Mouse (Mus musculus): ENCODE data around the gene Klkb1. TPM values are rescaled to one million over a fixed set of nuclear protein-coding genes. Genes with fewer than 3 reads are reported as not detected.
"Not testable (repeated sequence)": the region's sequence is repeated elsewhere in the genome, so short reads cannot be mapped to it uniquely, and the experiment has no call there.

Klkb1 gene
- polyA plus RNA-seq (2014; fragmentation: Nextera tagmentation; extraction: Ambion mirVana): not detected in 2 replicates

DNA sequence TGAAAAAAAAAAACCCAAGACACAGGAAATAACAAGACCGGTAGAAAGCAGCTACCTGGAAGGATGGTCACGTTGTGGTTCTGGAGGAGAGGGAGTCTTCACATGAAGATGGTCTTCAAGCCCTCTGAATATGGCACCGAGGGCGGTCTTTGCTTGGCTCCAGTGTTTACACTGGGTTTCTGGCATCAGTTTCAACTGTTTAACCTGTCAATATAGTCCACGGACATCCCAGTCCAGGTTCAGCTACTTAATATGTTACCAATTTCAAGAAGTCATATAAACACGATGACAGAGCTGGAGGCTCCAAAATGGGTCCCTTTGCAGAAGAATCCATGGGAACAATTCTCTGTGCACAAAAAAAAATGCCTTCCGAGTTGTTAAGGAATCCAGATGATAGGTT, at the start of gene Klkb1:
Gene Klkb1 (minus strand): TSS at position 173 of the 400 bp plus-strand sequence.
- WGBS (ENCODE audit: insufficient replicate concordance): 81% methylated on average over 7 of the region's 7 CpGs
- H3K4me1 ChIP-seq (ENCODE audit: control insufficient read depth, insufficient read depth, low read length): no peaks in the 10 kb centered on the region

DNA sequence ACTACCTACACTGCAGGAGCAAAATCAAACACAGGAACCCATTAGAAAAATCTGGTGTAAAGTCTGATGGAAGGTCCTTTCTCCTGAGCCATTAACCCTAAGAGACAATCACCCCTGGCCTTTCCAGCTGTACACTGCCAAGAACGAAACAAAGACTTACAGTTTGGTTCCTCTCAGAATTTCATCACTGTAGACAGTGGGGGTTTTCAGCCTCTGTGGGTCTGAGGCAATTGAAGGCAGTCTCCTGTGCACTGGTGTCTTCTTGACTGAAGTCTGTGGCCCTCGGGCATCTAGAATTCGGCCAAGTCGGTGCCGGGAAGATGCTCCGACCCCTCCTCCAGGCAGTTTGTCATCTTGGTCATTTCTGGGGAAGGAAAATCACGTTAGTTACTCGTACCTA, 49.6 kb upstream of the Klkb1 start:
- no peaks in the 10 kb centered on the region for H3K9me3 ChIP-seq (replicated peaks; ENCODE audit: control insufficient read depth, low read length)
- 79% methylated on average over 8 of the region's 8 CpGs for WGBS (ENCODE audit: insufficient replicate concordance)
- no peak for ATAC-seq (replicated peaks; ENCODE audit: insufficient number of reproducible peaks, low FRiP score, low TSS enrichment)

More for the DNA sequence above, at the start of gene Klkb1:
- Histone ChIP-seq H3K4me3 (ENCODE audit: low read depth, low read length) (no peak within 1 kb of the TSS), H3K27me3 (ENCODE audit: control insufficient read depth, insufficient read depth, low read length) (no peaks in the 10 kb centered on the region), H3K36me3 (ENCODE audit: control insufficient read depth, insufficient read depth, low read length) (no peaks in the 10 kb centered on the region), H3K9ac (ENCODE audit: low read depth, low read length) (no peak within 1 kb of the TSS), H3K27ac (ENCODE audit: low read depth, low read length) (no peak within 1 kb of the TSS), H3K4me2 (no peak within 1 kb of the TSS), H3K9me3 (replicated peaks; ENCODE audit: control insufficient read depth, low read length) (no peaks in the 10 kb centered on the region)
- ATAC-seq (replicated peaks; ENCODE audit: insufficient number of reproducible peaks, low FRiP score, low TSS enrichment): no peak

GRCm38 (mm10) chr8:45341630-45342628, 47.3 kb upstream of the Klkb1 start:
- no peaks in the 10 kb centered on the region for H3K27me3 ChIP-seq (ENCODE audit: control insufficient read depth, insufficient read depth, low read length)
- H3K4me3 ChIP-seq (ENCODE audit: low read depth, low read length): no peak overlapping the region
- H3K9me3 ChIP-seq (replicated peaks; ENCODE audit: control insufficient read depth, low read length): no peaks in the 10 kb centered on the region
- no peaks in the 10 kb centered on the region for H3K4me1 ChIP-seq (ENCODE audit: control insufficient read depth, insufficient read depth, low read length)
- 86% methylated on average over 12 of the region's 12 CpGs for WGBS (ENCODE audit: insufficient replicate concordance)
- no peak overlapping the region for H3K4me2 ChIP-seq
- ATAC-seq (replicated peaks; ENCODE audit: insufficient number of reproducible peaks, low FRiP score, low TSS enrichment): no peak
- no peak overlapping the region for H3K27ac ChIP-seq (ENCODE audit: low read depth, low read length)
- H3K9ac ChIP-seq (ENCODE audit: low read depth, low read length): no peak overlapping the region
- no peaks in the 10 kb centered on the region for H3K36me3 ChIP-seq (ENCODE audit: control insufficient read depth, insufficient read depth, low read length)

More for the DNA sequence above, 49.6 kb upstream of the Klkb1 start:
- Histone ChIP-seq H3K9ac (ENCODE audit: low read depth, low read length) (no peak overlapping the region), H3K27me3 (ENCODE audit: control insufficient read depth, insufficient read depth, low read length) (no peaks in the 10 kb centered on the region), H3K4me2 (no peak overlapping the region), H3K27ac (ENCODE audit: low read depth, low read length) (no peak overlapping the region), H3K4me3 (ENCODE audit: low read depth, low read length) (no peak overlapping the region), H3K36me3 (ENCODE audit: control insufficient read depth, insufficient read depth, low read length) (no peaks in the 10 kb centered on the region), H3K4me1 (ENCODE audit: control insufficient read depth, insufficient read depth, low read length) (no peaks in the 10 kb centered on the region)

DNA sequence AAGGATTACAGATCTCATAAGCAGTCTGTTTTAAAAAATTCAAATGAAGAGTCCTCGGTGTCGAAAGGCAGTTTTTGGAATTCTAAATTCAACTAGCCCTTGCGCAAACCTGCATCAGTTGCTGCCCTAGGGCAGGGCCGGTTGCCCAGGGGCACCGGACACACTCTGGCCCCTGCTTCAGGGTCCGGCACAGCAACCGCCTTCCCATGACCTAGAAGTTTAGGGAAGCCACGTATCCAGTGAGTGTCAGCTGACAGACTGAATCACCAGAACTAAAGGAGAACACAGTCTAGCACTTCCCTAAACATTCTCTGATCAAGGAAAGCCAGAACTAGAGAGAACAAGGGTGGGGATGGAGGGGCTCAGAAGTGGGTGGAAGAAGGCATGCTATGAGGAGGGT, 38.8 kb upstream of the Klkb1 start:
- no peaks in the 10 kb centered on the region for H3K36me3 ChIP-seq (ENCODE audit: control insufficient read depth, insufficient read depth, low read length)
- WGBS (ENCODE audit: insufficient replicate concordance): 4% methylated on average over 8 of the region's 8 CpGs
- H3K4me3 ChIP-seq (ENCODE audit: low read depth, low read length): peak overlapping the region; percentile 59
- H3K4me2 ChIP-seq: peak overlapping the region; percentile 86
- no peaks in the 10 kb centered on the region for H3K4me1 ChIP-seq (ENCODE audit: control insufficient read depth, insufficient read depth, low read length)
- H3K9me3 ChIP-seq (replicated peaks; ENCODE audit: control insufficient read depth, low read length): no peaks in the 10 kb centered on the region
- H3K27me3 ChIP-seq (ENCODE audit: control insufficient read depth, insufficient read depth, low read length): no peaks in the 10 kb centered on the region
- H3K27ac ChIP-seq (ENCODE audit: low read depth, low read length): no peak overlapping the region
- peak overlapping the region; percentile 62 for H3K9ac ChIP-seq (ENCODE audit: low read depth, low read length)
- no peak; the same call in 1 of the 2 replicates for ATAC-seq (replicated peaks; ENCODE audit: insufficient number of reproducible peaks, low FRiP score, low TSS enrichment)

DNA sequence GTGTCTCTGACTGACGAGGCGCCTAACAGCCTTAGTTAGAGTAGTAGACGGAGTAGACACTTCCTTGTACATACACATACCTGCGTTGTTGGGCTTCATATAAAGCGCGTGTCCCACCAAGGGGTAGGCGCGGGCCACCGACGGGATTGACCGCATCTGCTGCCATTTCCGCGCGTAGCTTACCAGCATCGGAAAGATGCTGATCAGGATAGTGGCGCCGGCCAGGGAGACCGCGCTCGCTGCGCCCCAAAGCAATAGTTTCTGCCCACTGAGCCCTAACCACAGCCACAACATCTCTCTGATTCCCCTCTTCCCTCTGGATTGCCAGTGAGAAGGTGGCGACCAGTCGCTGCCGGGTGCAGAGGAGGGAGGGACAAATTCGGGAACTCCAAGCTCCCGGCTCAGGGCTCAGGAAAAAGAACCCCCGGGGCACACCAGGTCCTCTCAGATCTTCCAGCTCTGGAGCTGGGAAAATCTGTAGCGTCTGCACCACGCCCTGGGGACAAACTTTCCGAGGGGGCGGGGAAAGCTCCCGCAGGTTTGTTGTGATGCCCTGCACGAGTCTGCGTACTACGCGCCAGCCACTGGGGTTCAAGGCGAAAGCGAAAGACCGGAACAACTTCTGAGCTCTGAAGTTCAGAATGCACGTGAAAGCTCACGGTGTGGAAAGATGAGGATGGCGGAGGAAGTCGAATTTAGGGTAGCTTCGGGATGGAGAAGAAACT, 38.2 kb upstream of the Klkb1 start, which contains the start of gene Cyp4v3:
Gene Cyp4v3 (minus strand): TSS at position 532 of the 725 bp plus-strand sequence.
- Histone ChIP-seq H3K27me3 (ENCODE audit: control insufficient read depth, insufficient read depth, low read length) (no peaks in the 10 kb centered on the region), H3K27ac (ENCODE audit: low read depth, low read length) (no peak within 1 kb of the TSS), H3K36me3 (ENCODE audit: control insufficient read depth, insufficient read depth, low read length) (no peaks in the 10 kb centered on the region), H3K4me3 (ENCODE audit: low read depth, low read length) (peak within 1 kb of the TSS; percentile 59), H3K4me1 (ENCODE audit: control insufficient read depth, insufficient read depth, low read length) (no peaks in the 10 kb centered on the region), H3K9ac (ENCODE audit: low read depth, low read length) (peak within 1 kb of the TSS; percentile 62), H3K4me2 (peak within 1 kb of the TSS; percentile 86), H3K9me3 (replicated peaks; ENCODE audit: control insufficient read depth, low read length) (no peaks in the 10 kb centered on the region)
- 0 out of 2 replicates have a peak, but pooled peaks have one; percentile 49 for ATAC-seq (replicated peaks; ENCODE audit: insufficient number of reproducible peaks, low FRiP score, low TSS enrichment)
- WGBS (ENCODE audit: insufficient replicate concordance): 1% methylated on average over 44 of the region's 44 CpGs

DNA sequence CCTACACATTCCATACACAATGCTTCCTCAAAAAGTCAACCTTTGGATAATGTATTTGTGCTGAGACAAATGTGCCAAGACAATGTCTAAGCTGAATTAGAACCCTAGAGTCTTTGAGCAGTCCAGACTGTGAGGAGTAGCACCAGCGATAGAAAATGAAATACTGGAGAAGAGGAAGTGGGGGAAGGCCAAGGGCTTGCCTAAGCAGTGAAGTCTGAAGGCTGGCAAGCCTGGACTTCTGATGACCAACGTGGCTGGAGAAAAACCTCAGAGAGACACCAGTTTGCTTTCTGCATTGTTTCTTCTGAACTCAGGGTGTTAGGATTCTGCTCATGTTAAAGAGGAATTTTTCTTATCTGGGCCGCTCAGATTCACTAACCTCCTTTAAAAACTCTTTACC, 36.2 kb upstream of the Klkb1 start:
- 67% methylated on average over 3 of the region's 3 CpGs for WGBS (ENCODE audit: insufficient replicate concordance)
- Histone ChIP-seq H3K27ac (ENCODE audit: low read depth, low read length) (no peak overlapping the region), H3K4me1 (ENCODE audit: control insufficient read depth, insufficient read depth, low read length) (no peaks in the 10 kb centered on the region), H3K36me3 (ENCODE audit: control insufficient read depth, insufficient read depth, low read length) (no peaks in the 10 kb centered on the region), H3K4me2 (no peak overlapping the region), H3K9me3 (replicated peaks; ENCODE audit: control insufficient read depth, low read length) (no peaks in the 10 kb centered on the region), H3K4me3 (ENCODE audit: low read depth, low read length) (no peak overlapping the region), H3K9ac (ENCODE audit: low read depth, low read length) (no peak overlapping the region), H3K27me3 (ENCODE audit: control insufficient read depth, insufficient read depth, low read length) (no peaks in the 10 kb centered on the region)
- no peak for ATAC-seq (replicated peaks; ENCODE audit: insufficient number of reproducible peaks, low FRiP score, low TSS enrichment)

DNA sequence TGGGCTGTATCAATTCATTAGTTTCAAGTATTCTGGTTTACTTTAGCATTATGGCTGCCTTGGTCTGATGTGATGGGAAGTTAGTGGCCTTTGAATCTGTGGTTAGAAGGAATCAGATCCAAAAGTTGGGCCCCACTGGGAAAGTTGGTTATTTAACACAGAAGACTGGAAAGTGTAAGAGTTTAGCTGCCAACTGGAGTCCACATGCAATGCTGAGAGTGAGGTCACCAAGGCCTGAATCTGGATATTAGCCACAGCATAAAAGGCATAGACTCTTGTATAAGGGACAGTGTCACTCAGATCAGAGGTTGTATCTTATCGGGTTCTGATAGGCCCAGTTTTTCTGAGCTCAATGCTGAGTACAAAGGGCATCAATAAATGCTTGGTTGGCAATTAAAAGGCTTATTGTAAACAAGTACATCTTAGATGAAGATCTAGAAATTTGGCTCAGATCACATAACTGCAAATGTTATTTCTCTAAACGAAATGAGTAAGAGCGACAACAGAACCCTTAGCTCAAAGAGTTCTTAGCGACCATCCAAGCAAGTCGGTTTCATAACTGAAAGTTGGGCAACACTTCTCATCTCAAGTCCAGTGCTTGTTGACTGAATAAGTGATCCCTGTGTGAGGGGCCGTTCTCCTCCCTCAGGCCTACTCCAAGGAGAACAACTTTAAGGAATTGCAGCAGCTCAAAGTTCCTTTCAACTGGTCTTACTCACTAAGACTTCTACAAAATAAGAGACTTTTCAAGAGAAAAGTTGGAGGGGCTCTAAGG, 34.7 kb upstream of the Klkb1 start:
- H3K36me3 ChIP-seq (ENCODE audit: control insufficient read depth, insufficient read depth, low read length): no peaks in the 10 kb centered on the region
- H3K4me1 ChIP-seq (ENCODE audit: control insufficient read depth, insufficient read depth, low read length): no peaks in the 10 kb centered on the region
- H3K4me3 ChIP-seq (ENCODE audit: low read depth, low read length): no peak overlapping the region
- H3K9ac ChIP-seq (ENCODE audit: low read depth, low read length): no peak overlapping the region
- ATAC-seq (replicated peaks; ENCODE audit: insufficient number of reproducible peaks, low FRiP score, low TSS enrichment): no peak
- H3K27ac ChIP-seq (ENCODE audit: low read depth, low read length): no peak overlapping the region
- H3K4me2 ChIP-seq: no peak overlapping the region
- no peaks in the 10 kb centered on the region for H3K27me3 ChIP-seq (ENCODE audit: control insufficient read depth, insufficient read depth, low read length)
- no peaks in the 10 kb centered on the region for H3K9me3 ChIP-seq (replicated peaks; ENCODE audit: control insufficient read depth, low read length)
- WGBS (ENCODE audit: insufficient replicate concordance): 88% methylated on average over 6 of the region's 6 CpGs

GRCm38 (mm10) chr8:45327076-45327475, 32.4 kb upstream of the Klkb1 start:
- not testable (repeated sequence) for H3K4me2 ChIP-seq; H3K36me3 ChIP-seq (ENCODE audit: control insufficient read depth, insufficient read depth, low read length); H3K9me3 ChIP-seq (replicated peaks; ENCODE audit: control insufficient read depth, low read length); H3K4me1 ChIP-seq (ENCODE audit: control insufficient read depth, insufficient read depth, low read length); H3K27ac ChIP-seq (ENCODE audit: low read depth, low read length); H3K27me3 ChIP-seq (ENCODE audit: control insufficient read depth, insufficient read depth, low read length); H3K4me3 ChIP-seq (ENCODE audit: low read depth, low read length); ATAC-seq (replicated peaks; ENCODE audit: insufficient number of reproducible peaks, low FRiP score, low TSS enrichment); H3K9ac ChIP-seq (ENCODE audit: low read depth, low read length)
